Mouse (Mus musculus): ENCODE measurements at regions not wholly inside any gene's neighbourhood (a gene's known extent, or its start where the extent isn't known, plus 50 kb on each side); places are given as distances from the start of the nearest gene placed in this dataset.

DNA sequence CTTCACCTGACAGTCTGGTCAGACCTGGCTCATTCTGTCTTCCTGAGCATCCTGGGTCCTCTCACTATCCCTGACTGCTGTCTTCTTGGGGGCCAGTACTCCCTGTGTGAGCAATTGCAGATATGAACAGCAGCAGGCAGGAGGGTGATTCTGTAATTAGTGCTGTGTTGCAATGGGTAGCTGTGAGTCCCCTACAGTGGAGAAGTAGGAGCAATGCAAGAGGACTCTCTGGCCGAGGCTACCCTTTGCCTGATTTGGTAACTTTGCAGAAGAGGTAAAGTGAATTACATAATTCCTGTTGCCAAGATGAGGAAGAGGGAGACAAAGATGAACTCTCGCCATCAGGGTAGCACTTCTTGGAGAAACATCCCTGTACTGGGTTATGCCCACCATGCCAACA, 50.1 kb upstream of the Cxcr4 start:
- DNase-seq (ENCODE audit: low spot score) = no peak
- no peak overlapping the region for H3K27ac ChIP-seq (replicated peaks; ENCODE audit: low read depth, low read length)
- 0 out of 2 replicates have a peak, but pooled peaks cover 8% of the 10 kb centered on the region for H3K4me1 ChIP-seq (ENCODE audit: control insufficient read depth, insufficient read depth, low read length)
- WGBS = 69% methylated on average over 2 of the region's 2 CpGs
- no peak overlapping the region for H3K4me2 ChIP-seq (replicated peaks; ENCODE audit: low read depth, low read length, severe bottlenecking)
- no peaks in the 10 kb centered on the region for H3K27me3 ChIP-seq (ENCODE audit: control insufficient read depth, insufficient read depth, low read length)
- H3K9ac ChIP-seq (ENCODE audit: low read depth, low read length, severe bottlenecking) = no peak overlapping the region
- no peak for ATAC-seq (ENCODE audit: low FRiP score, low read depth)
- H3K9me3 ChIP-seq (ENCODE audit: control insufficient read depth, low read length) = no peaks in the 10 kb centered on the region
- no peaks in the 10 kb centered on the region for H3K36me3 ChIP-seq (ENCODE audit: control insufficient read depth, insufficient read depth, low read length)
- H3K4me3 ChIP-seq (replicated peaks; ENCODE audit: low read length) = no peak overlapping the region
- TF ChIP-seq POLR2A (IDR thresholded peaks at IDR 0.05; ENCODE audit: borderline replicate concordance, extremely low read depth, insufficient read depth, insufficient read length) = no peak

All from limb, embryonic 14.5 days (tissue).